Mouse (Mus musculus) heart, embryonic 10.5 days (tissue): Measurements from ENCODE around the gene Irf1. TPM values are rescaled to one million over a fixed set of nuclear protein-coding genes. Genes with fewer than 3 reads are reported as not detected.

Experiments used
- DNase-seq: peaks from one replicate; pipeline ENCODE4 v3.0.0-alpha.2; 2017; ENCODE audit warnings: low spot score
- H3K27ac ChIP-seq: fragments of 300-500 bp; sonication (generic); 2 replicates; pipeline ENCODE4 v1.5.1; 2016; ENCODE audit warnings: mild to moderate bottlenecking
- H3K27me3 ChIP-seq: fragments of 300-500 bp; sonication (generic); 2 replicates; pipeline ENCODE4 v1.6.1; 2016; ENCODE audit warnings: mild to moderate bottlenecking; ENCODE audit not compliant: poor library complexity, insufficient read depth, severe bottlenecking
- H3K36me3 ChIP-seq: fragments of 300-500 bp; sonication (generic); 2 replicates; pipeline ENCODE4 v1.6.1; 2016; ENCODE audit warnings: mild to moderate bottlenecking, moderate library complexity
- H3K4me1 ChIP-seq: fragments of 300-500 bp; sonication (generic); 2 replicates; pipeline ENCODE4 v1.6.1; 2016; ENCODE audit warnings: mild to moderate bottlenecking
- H3K4me3 ChIP-seq: fragments of 300-500 bp; sonication (generic); 2 replicates; pipeline ENCODE4 v1.5.1; 2016; ENCODE audit warnings: mild to moderate bottlenecking, moderate library complexity
- H3K9me3 ChIP-seq: fragments of 300-500 bp; sonication (generic); 2 replicates; pipeline ENCODE4 v1.6.1; 2016; ENCODE audit warnings: mild to moderate bottlenecking, moderate library complexity
- WGBS: fragments of 180-500 bp; shearing (Covaris S2); methylation state at CpG from one replicate; pipeline ENCODE4 v1.1.7; 2016; 5-methylcytosine and 5-hydroxymethylcytosine counted together
- polyA plus RNA-seq: library from polyadenylated mRNA; unstranded; fragments of >200 nt; fragmentation: Nextera tagmentation; extraction: Ambion mirVana; gene quantifications from 2 replicates; pipeline ENCODE4 v1.2.1, GENCODE M21; 2016

Irf1 gene
- polyA plus RNA-seq, 1 experiment from 2014 or later: 7.9 TPM

DNA sequence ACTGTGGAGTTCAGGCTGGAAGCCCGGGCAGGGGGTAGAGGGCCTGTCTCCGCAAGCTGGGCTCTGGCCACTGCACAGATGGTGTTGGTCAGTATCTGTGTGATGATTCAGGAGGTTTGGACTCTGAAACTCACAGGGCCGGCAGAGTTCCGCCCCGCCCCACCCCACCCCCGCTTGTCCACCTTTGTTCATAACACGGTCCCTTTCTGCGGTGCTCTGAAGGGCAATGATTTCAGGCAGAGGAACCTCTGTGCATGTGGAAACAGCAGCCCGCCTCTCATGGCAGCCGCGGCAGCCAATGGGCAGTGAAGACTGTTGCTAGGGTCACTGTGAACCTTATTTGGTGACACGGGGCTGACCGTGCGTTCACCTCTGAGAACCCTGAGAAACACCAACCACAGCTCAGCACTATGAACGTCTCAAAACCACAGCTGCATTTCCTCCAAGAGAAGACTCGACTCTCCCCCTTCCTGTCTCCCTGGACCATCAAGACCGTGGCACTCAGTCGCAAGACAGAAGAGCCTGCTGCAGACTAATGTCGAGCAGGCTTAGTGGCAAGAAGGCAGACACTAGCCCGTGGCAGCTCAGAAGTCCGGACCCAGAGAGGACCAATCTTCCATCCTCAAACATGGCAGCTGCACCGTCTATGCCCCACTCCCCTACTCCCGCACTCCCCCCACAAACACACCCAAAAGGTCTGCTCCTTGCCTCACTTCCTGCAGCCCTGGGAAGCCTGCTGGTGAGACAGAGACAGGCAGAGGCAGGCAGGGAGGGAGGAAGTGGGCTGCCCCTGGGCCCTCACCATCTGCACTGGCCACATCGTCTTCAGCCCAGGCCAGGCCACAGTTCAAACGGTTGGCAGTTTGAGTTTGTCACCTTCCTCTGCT, 25.1 kb downstream of the Irf1 start:
- Histone ChIP-seq H3K36me3 (no peaks in the 10 kb centered on the region), H3K27ac (peak overlapping the region; percentile 83), H3K4me1 (peaks cover 36% of the 10 kb centered on the region), H3K27me3 (no peaks in the 10 kb centered on the region), H3K9me3 (peaks cover 3% of the 10 kb centered on the region; the same call in 1 of the 2 replicates), H3K4me3 (peak overlapping the region; percentile 16; the same call in 1 of the 2 replicates)
- 49% methylated on average over 25 of the region's 25 CpGs for WGBS
- DNase-seq: no peak

DNA sequence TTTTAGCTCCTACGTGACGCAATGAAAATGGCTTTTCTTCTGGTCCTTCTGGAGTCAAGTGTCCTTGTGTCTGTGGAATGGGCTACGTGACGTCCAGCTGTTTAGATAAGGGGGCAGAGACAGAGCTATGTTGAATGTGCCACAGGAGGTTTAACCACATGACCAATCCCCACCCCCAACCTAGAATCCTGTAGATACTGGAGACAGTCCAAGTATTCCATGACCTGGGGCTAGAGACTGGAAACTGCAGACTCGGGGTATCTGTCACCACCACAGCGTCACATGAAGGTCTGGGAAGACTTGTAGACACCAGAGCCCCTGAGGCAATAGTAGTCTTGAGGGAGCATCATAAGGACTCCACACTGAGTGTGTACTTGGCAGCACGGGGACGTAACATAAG, 26.0 kb downstream of the Irf1 start:
- WGBS: 44% methylated on average over 8 of the region's 8 CpGs
- no peaks in the 10 kb centered on the region for H3K36me3 ChIP-seq
- peaks cover 3% of the 10 kb centered on the region; the same call in 1 of the 2 replicates for H3K9me3 ChIP-seq
- H3K4me1 ChIP-seq: peaks cover 34% of the 10 kb centered on the region
- H3K27ac ChIP-seq: peak overlapping the region; percentile 83; the same call in 1 of the 2 replicates
- DNase-seq: no peak
- no peak overlapping the region for H3K4me3 ChIP-seq
- no peaks in the 10 kb centered on the region for H3K27me3 ChIP-seq

DNA sequence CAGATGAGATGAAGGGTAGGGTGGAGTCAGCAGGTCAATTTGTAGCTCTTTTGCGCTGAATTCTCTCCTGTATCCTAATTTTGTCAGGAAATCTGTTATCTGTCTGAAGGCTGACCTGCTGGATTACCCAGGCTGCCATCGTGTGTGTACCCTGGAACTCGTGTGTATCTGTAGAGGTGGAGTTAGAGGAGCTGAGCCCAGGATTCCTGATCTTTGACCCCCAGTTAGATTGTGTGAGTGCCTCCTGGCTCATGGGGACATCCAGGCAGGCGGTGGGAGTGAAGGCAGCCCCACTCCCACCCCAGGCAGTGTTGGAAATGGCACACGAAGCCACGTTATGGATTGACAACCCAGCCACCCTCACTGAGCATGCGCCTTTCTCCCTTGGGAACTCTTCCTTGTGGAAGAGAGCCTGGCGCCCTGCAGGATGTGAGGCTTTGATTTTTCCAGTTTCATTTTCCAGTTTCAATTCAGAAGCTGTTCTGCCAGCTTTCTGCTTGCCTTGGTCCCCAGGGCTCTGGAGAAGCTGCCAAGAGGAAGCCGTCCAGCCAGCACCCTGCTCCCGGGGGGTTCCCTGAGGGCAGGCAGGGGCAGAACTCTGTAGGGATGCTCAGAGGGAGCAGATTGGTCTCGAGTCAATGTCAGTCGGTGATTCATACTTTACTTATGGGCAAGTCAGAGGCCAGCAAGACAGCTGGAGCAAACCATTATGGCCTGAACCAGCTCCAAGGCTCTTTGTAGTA, 26.8 kb downstream of the Irf1 start:
- Histone ChIP-seq H3K27me3 (no peaks in the 10 kb centered on the region), H3K4me3 (no peak overlapping the region), H3K9me3 (peaks cover 3% of the 10 kb centered on the region; the same call in 1 of the 2 replicates), H3K4me1 (peaks cover 34% of the 10 kb centered on the region), H3K36me3 (no peaks in the 10 kb centered on the region), H3K27ac (peak overlapping the region; percentile 83)
- WGBS: 59% methylated on average over 12 of the region's 12 CpGs
- no peak for DNase-seq

DNA sequence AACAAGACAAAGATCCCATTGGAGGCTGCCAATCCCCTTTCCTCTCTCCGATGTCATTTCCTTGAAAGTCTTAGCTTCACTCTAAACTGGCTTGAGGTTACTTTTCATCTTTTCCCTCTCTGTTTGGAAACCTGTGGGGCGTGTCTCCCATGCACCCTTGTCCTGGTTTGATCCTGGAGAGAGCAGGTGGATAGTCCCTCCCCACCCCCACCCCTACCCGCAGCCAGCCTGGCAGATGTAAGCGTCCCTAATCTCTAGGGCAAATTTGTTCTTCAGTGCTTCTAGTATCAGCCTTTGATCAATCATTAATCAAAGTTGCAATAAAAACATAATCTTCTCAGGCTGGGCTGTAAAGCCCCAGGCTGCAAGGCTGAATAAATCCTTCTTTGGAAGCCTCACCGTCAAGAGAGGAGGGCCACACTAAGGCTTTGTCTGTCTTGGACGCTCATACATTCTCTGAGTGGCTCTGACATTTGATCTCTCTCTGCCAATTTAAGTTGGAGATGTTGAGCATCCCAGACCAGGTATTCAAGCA, 27.6 kb downstream of the Irf1 start:
- no peak for DNase-seq
- 65% methylated on average over 6 of the region's 6 CpGs for WGBS
- Histone ChIP-seq H3K4me3 (no peak overlapping the region), H3K9me3 (peaks cover 3% of the 10 kb centered on the region; the same call in 1 of the 2 replicates), H3K27me3 (peaks cover 3% of the 10 kb centered on the region; the same call in 1 of the 2 replicates), H3K4me1 (peaks cover 34% of the 10 kb centered on the region), H3K36me3 (no peaks in the 10 kb centered on the region), H3K27ac (no peak overlapping the region)

DNA sequence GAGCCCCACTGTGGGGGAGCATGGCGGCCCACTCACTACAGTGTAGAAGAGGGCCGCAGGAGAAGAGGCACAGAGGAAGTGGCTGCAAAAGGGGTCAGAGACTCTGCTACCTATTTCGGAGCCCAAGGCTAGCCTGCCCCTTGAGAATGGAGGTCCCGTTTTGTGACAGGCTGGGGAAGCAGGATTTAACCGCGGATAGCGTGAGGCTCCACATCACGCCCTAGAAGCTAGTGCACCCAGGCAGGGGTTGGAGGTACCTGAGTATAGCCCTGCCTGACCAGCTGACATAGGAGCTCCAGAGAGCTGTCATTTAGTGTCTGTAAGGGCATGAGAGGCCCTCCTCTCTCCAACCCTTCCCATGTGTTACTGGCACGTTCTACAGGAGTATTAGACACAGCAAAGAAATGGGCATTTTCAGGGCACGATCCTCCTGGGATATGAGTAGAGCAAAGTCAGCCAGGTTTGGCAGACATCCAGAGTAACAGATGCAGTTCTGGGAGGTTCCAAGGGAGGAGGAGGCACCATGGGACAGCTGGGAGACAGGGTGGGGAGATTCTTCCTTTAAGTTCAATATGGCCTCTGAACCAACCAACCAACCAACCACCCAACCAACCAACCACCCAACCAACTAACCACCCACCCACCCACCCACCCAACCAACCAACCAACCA, 28.4 kb downstream of the Irf1 start:
- H3K4me3 ChIP-seq: no peak overlapping the region
- WGBS: 89% methylated on average over 10 of the region's 10 CpGs
- H3K27me3 ChIP-seq: peaks cover 3% of the 10 kb centered on the region; the same call in 1 of the 2 replicates
- H3K36me3 ChIP-seq: no peaks in the 10 kb centered on the region
- no peak for DNase-seq
- H3K4me1 ChIP-seq: peaks cover 34% of the 10 kb centered on the region
- H3K27ac ChIP-seq: no peak overlapping the region
- no peaks in the 10 kb centered on the region for H3K9me3 ChIP-seq

DNA sequence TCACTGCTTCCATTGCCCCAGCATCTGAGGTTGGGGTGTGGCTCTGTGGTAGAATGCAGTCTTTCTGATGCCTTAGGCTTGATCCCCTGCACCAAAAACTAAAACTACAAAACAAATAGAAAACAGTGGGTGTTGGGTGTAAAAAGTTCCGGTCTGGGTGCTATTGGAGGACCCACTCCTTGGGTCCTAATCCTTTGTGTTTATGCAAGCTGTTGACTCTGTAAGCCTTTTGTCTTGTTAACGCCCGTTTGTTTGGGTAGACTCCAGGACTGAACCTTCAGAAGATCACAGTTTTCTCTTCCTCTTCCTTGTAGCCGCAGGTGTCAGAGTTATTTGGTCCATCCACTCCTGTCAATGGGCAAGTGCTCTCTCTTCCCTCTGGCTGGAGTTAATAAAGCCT, 30.2 kb downstream of the Irf1 start:
- no peak for DNase-seq
- no peaks in the 10 kb centered on the region for H3K9me3 ChIP-seq
- no peaks in the 10 kb centered on the region for H3K36me3 ChIP-seq
- H3K27ac ChIP-seq: no peak overlapping the region
- peaks cover 20% of the 10 kb centered on the region for H3K4me1 ChIP-seq
- 60% methylated on average over 4 of the region's 4 CpGs for WGBS
- H3K4me3 ChIP-seq: no peak overlapping the region
- H3K27me3 ChIP-seq: peaks cover 3% of the 10 kb centered on the region; the same call in 1 of the 2 replicates

DNA sequence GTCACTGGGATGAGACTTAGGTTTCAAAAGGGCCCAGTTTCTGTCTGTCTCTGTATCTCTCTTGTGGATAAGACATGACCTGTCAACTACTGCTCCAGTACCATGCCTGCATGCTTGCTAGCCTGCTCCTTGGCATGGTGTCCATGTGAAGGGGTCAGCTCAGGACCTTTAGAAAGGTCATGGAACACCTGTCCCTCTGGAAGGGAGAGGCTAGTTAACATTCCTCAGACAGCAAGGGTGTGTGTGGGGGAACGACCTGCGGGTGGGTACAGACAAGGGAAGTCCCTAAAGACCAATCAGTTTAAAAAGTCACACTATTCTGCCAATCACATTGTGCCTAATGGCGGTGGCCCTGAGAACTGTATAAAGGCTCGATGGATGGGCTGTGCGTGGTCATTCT, 31.2 kb downstream of the Irf1 start:
- Histone ChIP-seq H3K27ac (no peak overlapping the region), H3K36me3 (no peaks in the 10 kb centered on the region), H3K4me1 (peaks cover 10% of the 10 kb centered on the region), H3K4me3 (no peak overlapping the region), H3K9me3 (no peaks in the 10 kb centered on the region), H3K27me3 (peaks cover 3% of the 10 kb centered on the region; the same call in 1 of the 2 replicates)
- no peak for DNase-seq
- WGBS: 78% methylated on average over 5 of the region's 5 CpGs

DNA sequence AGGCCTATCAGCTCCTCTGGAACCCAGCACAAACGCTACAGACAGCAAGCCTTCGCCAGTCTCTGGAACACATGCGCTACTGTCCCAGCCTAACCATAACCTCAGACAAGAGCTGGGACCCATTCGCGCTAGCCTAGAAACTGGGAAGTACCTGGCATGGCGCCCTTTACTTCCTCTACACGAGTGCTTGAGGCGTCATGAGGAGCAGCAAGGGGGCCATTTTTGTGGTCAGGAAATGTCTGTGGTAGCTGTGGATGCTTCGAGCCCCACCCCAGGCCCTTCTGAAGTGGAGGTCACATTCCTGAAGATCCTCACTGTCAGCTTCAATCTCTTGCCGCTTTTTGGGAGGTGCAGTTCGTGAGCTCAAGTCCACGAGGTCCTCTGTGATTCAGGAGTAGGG, 33.3 kb downstream of the Irf1 start:
- 65% methylated on average over 12 of the region's 12 CpGs for WGBS
- no peaks in the 10 kb centered on the region for H3K4me1 ChIP-seq
- no peaks in the 10 kb centered on the region for H3K9me3 ChIP-seq
- H3K27ac ChIP-seq: no peak overlapping the region
- peaks cover 3% of the 10 kb centered on the region; the same call in 1 of the 2 replicates for H3K27me3 ChIP-seq
- no peaks in the 10 kb centered on the region for H3K36me3 ChIP-seq
- H3K4me3 ChIP-seq: no peak overlapping the region
- peak; percentile 69 for DNase-seq

DNA sequence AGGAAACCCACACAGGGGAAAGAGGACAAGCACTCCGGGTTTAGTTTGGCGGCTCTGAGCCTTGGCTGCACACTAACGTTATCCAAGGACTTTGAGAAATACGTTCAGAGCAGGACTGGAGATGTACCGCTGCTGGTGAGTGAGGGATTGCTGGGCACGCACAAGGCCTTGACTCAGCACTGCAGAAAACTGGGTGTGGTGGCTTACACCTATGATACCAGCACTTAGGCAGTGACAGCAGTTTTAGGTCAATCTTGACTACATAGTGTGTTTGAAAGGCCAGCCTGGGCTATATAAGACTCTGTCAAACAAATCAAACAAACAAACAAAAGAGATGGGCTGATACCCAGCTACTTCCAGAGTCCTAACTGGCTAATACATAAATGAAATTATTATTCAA, 33.7 kb downstream of the Irf1 start:
- no peak for DNase-seq
- WGBS: 78% methylated on average over 6 of the region's 6 CpGs
- no peaks in the 10 kb centered on the region for H3K36me3 ChIP-seq

DNA sequence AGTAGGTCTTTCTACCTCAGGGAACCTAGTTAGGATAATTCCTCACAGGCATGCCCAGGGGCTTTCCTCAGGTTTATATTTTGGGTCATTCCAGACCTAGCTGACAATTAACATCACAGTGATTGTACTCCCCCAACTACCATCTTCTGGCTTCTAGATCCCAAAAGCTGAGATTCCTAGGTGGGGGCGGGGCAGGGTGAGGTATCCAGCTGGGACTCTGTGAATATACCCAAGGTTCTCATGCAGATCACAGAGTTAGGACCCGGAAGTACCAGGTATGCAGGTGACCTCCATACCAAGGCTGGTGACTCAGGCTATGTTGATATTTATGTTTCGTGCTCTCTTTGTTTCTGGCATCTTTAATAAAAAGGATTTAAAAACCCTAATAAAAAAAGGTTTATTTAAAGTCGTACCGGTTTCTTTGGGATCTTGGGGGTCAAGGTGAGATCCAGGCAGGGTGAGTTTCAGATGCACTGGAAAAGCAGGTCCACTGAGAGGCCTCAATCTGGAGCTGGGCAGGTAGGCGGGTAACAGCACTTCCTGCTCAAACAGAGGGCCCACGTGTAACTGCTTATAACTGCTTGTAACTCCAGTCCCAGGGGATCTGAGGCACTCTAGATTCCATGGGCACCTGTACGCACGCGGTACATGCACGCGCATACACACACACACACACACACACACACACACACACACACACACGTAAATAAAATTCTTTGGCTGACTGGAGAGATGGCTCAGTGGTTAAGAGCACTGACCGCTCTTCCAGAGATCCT, 34.9 kb downstream of the Irf1 start:
- H3K9me3 ChIP-seq: no peaks in the 10 kb centered on the region
- no peak overlapping the region for H3K4me3 ChIP-seq
- no peaks in the 10 kb centered on the region for H3K36me3 ChIP-seq
- no peak overlapping the region for H3K27ac ChIP-seq
- peaks cover 3% of the 10 kb centered on the region; the same call in 1 of the 2 replicates for H3K27me3 ChIP-seq
- peak; percentile 52 for DNase-seq
- WGBS: 81% methylated on average over 14 of the region's 14 CpGs
- H3K4me1 ChIP-seq: no peaks in the 10 kb centered on the region

More for the DNA sequence above, 33.7 kb downstream of the Irf1 start:
- H3K4me1 ChIP-seq: no peaks in the 10 kb centered on the region
- H3K27me3 ChIP-seq: peaks cover 3% of the 10 kb centered on the region; the same call in 1 of the 2 replicates
- H3K9me3 ChIP-seq: no peaks in the 10 kb centered on the region
- no peak overlapping the region for H3K4me3 ChIP-seq
- H3K27ac ChIP-seq: no peak overlapping the region

DNA sequence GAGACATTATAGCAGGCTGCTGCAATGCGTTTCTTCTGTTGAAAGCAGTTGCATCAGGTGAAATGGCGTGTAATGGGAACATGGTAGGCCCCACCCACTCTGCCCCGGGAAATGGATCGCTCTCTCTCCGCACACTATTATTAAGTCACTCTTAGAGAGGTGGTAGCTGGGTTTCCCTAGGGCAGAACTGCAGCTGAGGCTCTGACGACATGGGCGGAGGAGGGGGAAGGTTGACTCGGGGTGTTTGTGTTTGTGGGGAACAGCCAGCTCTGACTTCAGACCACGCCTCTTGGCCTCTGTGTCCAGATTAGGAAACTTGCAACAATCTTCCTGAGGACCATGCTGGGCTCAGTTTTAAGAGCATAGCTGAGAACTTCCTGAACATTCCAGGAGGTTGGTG, 36.0 kb downstream of the Irf1 start:
- no peaks in the 10 kb centered on the region; the same call in 1 of the 2 replicates for H3K4me1 ChIP-seq

DNA sequence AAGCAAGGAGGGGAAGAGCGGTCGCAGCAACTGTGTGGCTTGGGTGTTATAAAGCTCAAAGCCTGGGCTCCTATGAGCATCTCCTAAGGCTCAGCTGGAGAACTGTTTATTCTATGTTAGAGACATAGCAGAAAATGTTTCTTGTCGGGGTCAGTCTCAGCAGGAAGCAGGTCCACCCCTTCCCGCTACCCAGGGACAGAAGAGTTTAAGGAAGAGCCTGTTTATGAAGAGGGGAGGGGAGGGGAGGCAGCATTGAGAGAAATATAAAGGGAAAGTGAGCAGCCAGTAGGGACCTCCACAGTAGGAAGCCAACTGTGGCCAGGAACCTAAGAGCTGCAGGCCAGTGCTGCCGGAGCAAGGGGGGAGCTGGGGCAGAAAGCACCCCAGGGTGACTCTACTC, 39.5 kb downstream of the Irf1 start:
- Histone ChIP-seq H3K4me1 (no peaks in the 10 kb centered on the region; the same call in 1 of the 2 replicates), H3K9me3 (no peaks in the 10 kb centered on the region), H3K36me3 (no peaks in the 10 kb centered on the region), H3K27ac (no peak overlapping the region), H3K27me3 (no peaks in the 10 kb centered on the region), H3K4me3 (no peak overlapping the region)
- DNase-seq: no peak
- WGBS: 43% methylated on average over 5 of the region's 5 CpGs

More for the DNA sequence above, 36.0 kb downstream of the Irf1 start:
- Histone ChIP-seq H3K27me3 (peaks cover 3% of the 10 kb centered on the region; the same call in 1 of the 2 replicates), H3K9me3 (no peaks in the 10 kb centered on the region), H3K4me3 (no peak overlapping the region), H3K27ac (no peak overlapping the region; the same call in 1 of the 2 replicates), H3K36me3 (no peaks in the 10 kb centered on the region)
- WGBS: 69% methylated on average over 9 of the region's 9 CpGs
- DNase-seq: peak; percentile 54
